Mouse (Mus musculus) thymus, adult 2 months (tissue): ENCODE data around the gene B4galt5.

Experiments used
- CTCF ChIP-seq: fragments of 200-500 bp; IDR thresholded peaks from 2 replicates; pipeline ENCODE4 v1.5.1; 2012; ENCODE audit warnings: mild to moderate bottlenecking, control low read depth, low read length, moderate library complexity, borderline replicate concordance; ENCODE audit not compliant: control insufficient read depth, poor library complexity, insufficient read depth; ENCODE audit errors: extremely low read depth
- POLR2A ChIP-seq: fragments of 200-500 bp; IDR thresholded peaks from 2 replicates; pipeline ENCODE4 v1.6.1; 2012; ENCODE audit warnings: mild to moderate bottlenecking, low read length, control low read depth, moderate library complexity; ENCODE audit not compliant: control insufficient read depth, poor library complexity, insufficient read depth; ENCODE audit errors: extremely low read depth

- TF ChIP-seq CTCF: no peak
- TF ChIP-seq POLR2A: no peak
Observed at GRCm38 (mm10) chr2:167262433-167262832, 86.5 kb downstream of the B4galt5 start.
